Mouse (Mus musculus): ENCODE measurements around the gene Gm49387. TPM values are rescaled to one million over a fixed set of nuclear protein-coding genes. Genes with fewer than 3 reads are reported as not detected.

Gm49387 gene
- polyA plus RNA-seq, 1 experiment from 2014 or later: 0.84 TPM

GRCm38 (mm10) chr14:31601908-31602615 is 38.6 kb downstream of the Gm49387 start:
- no peak for ATAC-seq (replicated peaks; ENCODE audit: insufficient number of reproducible peaks, low FRiP score, low TSS enrichment)
- Histone ChIP-seq H3K4me1 (ENCODE audit: control insufficient read depth, insufficient read depth, low read length) (no peaks in the 10 kb centered on the region), H3K36me3 (ENCODE audit: control insufficient read depth, insufficient read depth, low read length) (no peaks in the 10 kb centered on the region), H3K27me3 (ENCODE audit: control insufficient read depth, insufficient read depth, low read length) (no peaks in the 10 kb centered on the region), H3K4me2 (no peak overlapping the region), H3K9me3 (replicated peaks; ENCODE audit: control insufficient read depth, low read length) (no peaks in the 10 kb centered on the region), H3K4me3 (ENCODE audit: low read depth, low read length) (no peak overlapping the region), H3K27ac (ENCODE audit: low read depth, low read length) (no peak overlapping the region), H3K9ac (ENCODE audit: low read depth, low read length) (no peak overlapping the region)
- 86% methylated on average over 14 of the region's 14 CpGs for WGBS (ENCODE audit: insufficient replicate concordance)

GRCm38 (mm10) chr14:31597446-31597845 is 43.2 kb downstream of the Gm49387 start:
- 78% methylated on average over 4 of the region's 4 CpGs for WGBS (ENCODE audit: insufficient replicate concordance)
- Histone ChIP-seq H3K36me3 (ENCODE audit: control insufficient read depth, insufficient read depth, low read length) (no peaks in the 10 kb centered on the region), H3K9ac (ENCODE audit: low read depth, low read length) (no peak overlapping the region), H3K27me3 (ENCODE audit: control insufficient read depth, insufficient read depth, low read length) (no peaks in the 10 kb centered on the region), H3K4me2 (no peak overlapping the region), H3K27ac (ENCODE audit: low read depth, low read length) (no peak overlapping the region), H3K4me1 (ENCODE audit: control insufficient read depth, insufficient read depth, low read length) (no peaks in the 10 kb centered on the region), H3K4me3 (ENCODE audit: low read depth, low read length) (no peak overlapping the region), H3K9me3 (replicated peaks; ENCODE audit: control insufficient read depth, low read length) (no peaks in the 10 kb centered on the region)
- ATAC-seq (replicated peaks; ENCODE audit: insufficient number of reproducible peaks, low FRiP score, low TSS enrichment): no peak

- Histone ChIP-seq H3K9ac (ENCODE audit: low read depth, low read length) (no peak overlapping the region), H3K27me3 (ENCODE audit: control insufficient read depth, insufficient read depth, low read length) (no peaks in the 10 kb centered on the region), H3K4me3 (ENCODE audit: low read depth, low read length) (no peak overlapping the region), H3K4me1 (ENCODE audit: control insufficient read depth, insufficient read depth, low read length) (no peaks in the 10 kb centered on the region), H3K4me2 (no peak overlapping the region), H3K9me3 (replicated peaks; ENCODE audit: control insufficient read depth, low read length) (no peaks in the 10 kb centered on the region), H3K27ac (ENCODE audit: low read depth, low read length) (no peak overlapping the region), H3K36me3 (ENCODE audit: control insufficient read depth, insufficient read depth, low read length) (no peaks in the 10 kb centered on the region)
- 71% methylated on average over 7 of the region's 7 CpGs for WGBS (ENCODE audit: insufficient replicate concordance)
- no peak for ATAC-seq (replicated peaks; ENCODE audit: insufficient number of reproducible peaks, low FRiP score, low TSS enrichment)
These were observed 44.3 kb downstream of the Gm49387 start for GRCm38 (mm10) chr14:31596408-31596807.

GRCm38 (mm10) chr14:31594693-31595092 is 46.0 kb downstream of the Gm49387 start:
- WGBS (ENCODE audit: insufficient replicate concordance): 72% methylated on average over 3 of the region's 3 CpGs
- no peak overlapping the region for H3K27ac ChIP-seq (ENCODE audit: low read depth, low read length)
- no peaks in the 10 kb centered on the region for H3K27me3 ChIP-seq (ENCODE audit: control insufficient read depth, insufficient read depth, low read length)
- H3K9ac ChIP-seq (ENCODE audit: low read depth, low read length): no peak overlapping the region
- no peak overlapping the region for H3K4me3 ChIP-seq (ENCODE audit: low read depth, low read length)
- H3K9me3 ChIP-seq (replicated peaks; ENCODE audit: control insufficient read depth, low read length): no peaks in the 10 kb centered on the region
- ATAC-seq (replicated peaks; ENCODE audit: insufficient number of reproducible peaks, low FRiP score, low TSS enrichment): no peak
- H3K4me1 ChIP-seq (ENCODE audit: control insufficient read depth, insufficient read depth, low read length): no peaks in the 10 kb centered on the region
- H3K4me2 ChIP-seq: no peak overlapping the region
- H3K36me3 ChIP-seq (ENCODE audit: control insufficient read depth, insufficient read depth, low read length): no peaks in the 10 kb centered on the region

GRCm38 (mm10) chr14:31593036-31593435 is 47.6 kb downstream of the Gm49387 start:
- no peak overlapping the region for H3K4me3 ChIP-seq (ENCODE audit: low read depth, low read length)
- no peaks in the 10 kb centered on the region for H3K27me3 ChIP-seq (ENCODE audit: control insufficient read depth, insufficient read depth, low read length)
- no peaks in the 10 kb centered on the region for H3K36me3 ChIP-seq (ENCODE audit: control insufficient read depth, insufficient read depth, low read length)
- no peak overlapping the region for H3K27ac ChIP-seq (ENCODE audit: low read depth, low read length)
- no peaks in the 10 kb centered on the region for H3K9me3 ChIP-seq (replicated peaks; ENCODE audit: control insufficient read depth, low read length)
- no peak overlapping the region for H3K9ac ChIP-seq (ENCODE audit: low read depth, low read length)
- no peak for ATAC-seq (replicated peaks; ENCODE audit: insufficient number of reproducible peaks, low FRiP score, low TSS enrichment)
- 74% methylated on average over 2 of the region's 2 CpGs for WGBS (ENCODE audit: insufficient replicate concordance)
- no peak overlapping the region for H3K4me2 ChIP-seq
- H3K4me1 ChIP-seq (ENCODE audit: control insufficient read depth, insufficient read depth, low read length): no peaks in the 10 kb centered on the region

GRCm38 (mm10) chr14:31591243-31591642 is 49.4 kb downstream of the Gm49387 start, which contains the start of gene Colq:
Colq (minus strand) TSS chr14:31591343.
- H3K27ac ChIP-seq (ENCODE audit: low read depth, low read length): no peak within 1 kb of the TSS
- H3K36me3 ChIP-seq (ENCODE audit: control insufficient read depth, insufficient read depth, low read length): no peaks in the 10 kb centered on the region
- H3K9ac ChIP-seq (ENCODE audit: low read depth, low read length): no peak within 1 kb of the TSS
- H3K4me1 ChIP-seq (ENCODE audit: control insufficient read depth, insufficient read depth, low read length): no peaks in the 10 kb centered on the region
- no peaks in the 10 kb centered on the region for H3K9me3 ChIP-seq (replicated peaks; ENCODE audit: control insufficient read depth, low read length)
- 67% methylated on average over 3 of the region's 3 CpGs for WGBS (ENCODE audit: insufficient replicate concordance)
- no peak within 1 kb of the TSS for H3K4me3 ChIP-seq (ENCODE audit: low read depth, low read length)
- H3K27me3 ChIP-seq (ENCODE audit: control insufficient read depth, insufficient read depth, low read length): no peaks in the 10 kb centered on the region
- ATAC-seq (replicated peaks; ENCODE audit: insufficient number of reproducible peaks, low FRiP score, low TSS enrichment): no peak
- H3K4me2 ChIP-seq: no peak within 1 kb of the TSS

GRCm38 (mm10) chr14:31586451-31586850 is 54.2 kb downstream of the Gm49387 start:
- H3K27me3 ChIP-seq (ENCODE audit: control insufficient read depth, insufficient read depth, low read length): no peaks in the 10 kb centered on the region
- H3K4me2 ChIP-seq: no peak overlapping the region
- no peaks in the 10 kb centered on the region; the same call in 1 of the 2 replicates for H3K9me3 ChIP-seq (replicated peaks; ENCODE audit: control insufficient read depth, low read length)
- H3K9ac ChIP-seq (ENCODE audit: low read depth, low read length): no peak overlapping the region
- ATAC-seq (replicated peaks; ENCODE audit: insufficient number of reproducible peaks, low FRiP score, low TSS enrichment): no peak
- H3K4me3 ChIP-seq (ENCODE audit: low read depth, low read length): no peak overlapping the region
- no peak overlapping the region for H3K27ac ChIP-seq (ENCODE audit: low read depth, low read length)
- 78% methylated on average over 8 of the region's 8 CpGs for WGBS (ENCODE audit: insufficient replicate concordance)
- no peaks in the 10 kb centered on the region for H3K36me3 ChIP-seq (ENCODE audit: control insufficient read depth, insufficient read depth, low read length)
- no peaks in the 10 kb centered on the region for H3K4me1 ChIP-seq (ENCODE audit: control insufficient read depth, insufficient read depth, low read length)

- H3K36me3 ChIP-seq (ENCODE audit: control insufficient read depth, insufficient read depth, low read length): no peaks in the 10 kb centered on the region
- ATAC-seq (replicated peaks; ENCODE audit: insufficient number of reproducible peaks, low FRiP score, low TSS enrichment): no peak
- no peaks in the 10 kb centered on the region; the same call in 1 of the 2 replicates for H3K9me3 ChIP-seq (replicated peaks; ENCODE audit: control insufficient read depth, low read length)
- no peak overlapping the region for H3K4me2 ChIP-seq
- H3K27me3 ChIP-seq (ENCODE audit: control insufficient read depth, insufficient read depth, low read length): no peaks in the 10 kb centered on the region
- H3K4me1 ChIP-seq (ENCODE audit: control insufficient read depth, insufficient read depth, low read length): peaks cover 9% of the 10 kb centered on the region
- H3K4me3 ChIP-seq (ENCODE audit: low read depth, low read length): no peak overlapping the region
- H3K27ac ChIP-seq (ENCODE audit: low read depth, low read length): no peak overlapping the region
- no peak overlapping the region for H3K9ac ChIP-seq (ENCODE audit: low read depth, low read length)
- 83% methylated on average over 9 of the region's 9 CpGs for WGBS (ENCODE audit: insufficient replicate concordance)
These were observed 57.6 kb downstream of the Gm49387 start for GRCm38 (mm10) chr14:31583082-31583481.

Data from heart, embryonic 11.5 days (tissue).